Mouse (Mus musculus) G1E (cell line): ENCODE data around the gene Ttc29.

Experiments used
- CTCF ChIP-seq: IDR thresholded peaks from 2 replicates; pipeline ENCODE4 v1.5.1; 2012; ENCODE audit warnings: low read depth, low read length, inconsistent platforms, mixed read lengths
- GATA1 ChIP-seq: IDR thresholded peaks from 2 replicates; pipeline ENCODE4 v1.6.1; 2012; ENCODE audit warnings: borderline replicate concordance, low read length, inconsistent platforms, mixed read lengths

GRCm38 (mm10) chr8:78436661-78437060 lies 223.6 kb downstream of the Ttc29 start:
- no peak for TF ChIP-seq CTCF
- no peak for TF ChIP-seq GATA1
